Mouse (Mus musculus): Measurements from ENCODE around the gene Erbb4.

Gene Erbb4

GRCm38 (mm10) chr1:69107485-69108158 is at the start of gene Erbb4:
Gene Erbb4 (minus strand): TSS chr1:69108059.
- peak; percentile 45 for DNase-seq (ENCODE audit: extremely low spot score)

DNA sequence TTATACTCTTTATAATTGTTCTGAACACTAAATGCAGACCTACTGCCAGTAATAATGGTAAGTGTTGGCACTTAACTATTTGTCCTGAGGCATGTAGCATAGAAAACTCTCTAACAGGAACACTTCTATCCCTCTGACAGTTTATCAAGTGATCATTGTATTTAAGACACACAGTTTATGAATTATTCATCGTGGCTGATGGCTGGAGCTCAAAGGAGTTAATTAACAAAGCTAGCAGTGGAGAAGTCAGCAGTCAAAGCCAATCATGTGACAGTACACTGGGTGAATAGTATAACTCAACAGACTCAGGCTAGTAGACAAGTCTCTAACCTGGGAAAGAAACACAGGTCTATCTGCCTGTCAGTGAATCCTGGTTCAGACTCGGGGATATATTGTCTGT is 49.5 kb upstream of the Erbb4 start:
- no peak for DNase-seq (ENCODE audit: extremely low spot score)

DNA sequence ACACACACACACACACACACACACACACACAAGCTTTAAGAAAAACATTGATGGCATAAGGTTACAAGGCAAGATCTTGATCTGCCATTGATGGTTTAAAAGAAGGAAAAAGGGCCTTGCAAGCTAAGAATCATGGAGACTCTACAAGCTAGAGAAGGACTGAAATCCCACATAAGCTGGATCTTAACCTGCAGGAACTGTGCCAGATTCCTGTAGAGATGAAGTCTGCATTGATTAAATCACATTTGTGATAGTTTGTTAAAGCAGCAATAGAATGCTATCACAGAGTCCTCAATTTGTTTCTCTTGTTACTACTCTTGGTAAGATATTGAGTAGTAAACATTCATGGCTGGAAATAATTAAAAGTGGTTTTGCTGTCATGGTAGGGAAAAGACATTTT is 33.5 kb upstream of the Erbb4 start:
- no peak for DNase-seq (ENCODE audit: extremely low spot score)

GRCm38 (mm10) chr1:69139519-69139868 is 31.6 kb upstream of the Erbb4 start:
- no peak for DNase-seq (ENCODE audit: extremely low spot score)

- peak; percentile 59 for DNase-seq (ENCODE audit: extremely low spot score)
These were observed 31.1 kb upstream of the Erbb4 start for GRCm38 (mm10) chr1:69138856-69139518.

GRCm38 (mm10) chr1:69124147-69124848 is 16.4 kb upstream of the Erbb4 start:
- DNase-seq (ENCODE audit: extremely low spot score), result no peak

- DNase-seq (ENCODE audit: extremely low spot score), result no peak
These were observed 10.5 kb upstream of the Erbb4 start for GRCm38 (mm10) chr1:69118249-69118938.

- peak; percentile 72 for DNase-seq (ENCODE audit: extremely low spot score)
These were observed 483 bp upstream of the Erbb4 start for GRCm38 (mm10) chr1:69108159-69108925.

- DNase-seq (ENCODE audit: extremely low spot score), result peak; percentile 62
These were observed 860 bp downstream of the Erbb4 start for GRCm38 (mm10) chr1:69106937-69107461.

GRCm38 (mm10) chr1:69106322-69106761 is 1.5 kb downstream of the Erbb4 start:
- DNase-seq (ENCODE audit: extremely low spot score), result peak; percentile 69

GRCm38 (mm10) chr1:69105493-69106321 is 2.2 kb downstream of the Erbb4 start:
- peak; percentile 74 for DNase-seq (ENCODE audit: extremely low spot score)

- no peak for DNase-seq (ENCODE audit: extremely low spot score)
These were observed 2.8 kb downstream of the Erbb4 start for GRCm38 (mm10) chr1:69105096-69105492.

GRCm38 (mm10) chr1:69103211-69103706 is 4.6 kb downstream of the Erbb4 start:
- DNase-seq (ENCODE audit: extremely low spot score), result no peak

GRCm38 (mm10) chr1:69101670-69102069 is 6.2 kb downstream of the Erbb4 start:
- no peak for DNase-seq (ENCODE audit: extremely low spot score)

DNA sequence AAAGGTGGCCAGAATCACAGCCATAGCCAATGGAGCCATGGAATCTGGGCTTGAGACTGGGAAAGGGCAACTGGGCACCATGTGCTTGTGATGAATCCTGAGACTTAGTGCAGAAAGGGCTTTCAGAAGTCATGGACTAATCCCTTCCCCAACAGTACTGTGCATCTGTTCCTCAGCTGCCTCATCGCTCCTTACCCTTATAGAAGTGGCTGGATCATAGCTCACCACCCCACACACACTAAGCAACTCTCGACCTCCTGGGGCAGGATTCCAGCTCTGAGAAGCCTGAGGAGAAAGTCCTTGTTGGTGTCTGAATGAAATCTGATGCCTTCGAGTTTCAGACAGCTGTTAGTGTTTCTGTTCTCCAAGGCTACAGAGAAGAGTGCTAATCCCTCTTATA is 14.8 kb downstream of the Erbb4 start:
- DNase-seq (ENCODE audit: extremely low spot score), result no peak

DNA sequence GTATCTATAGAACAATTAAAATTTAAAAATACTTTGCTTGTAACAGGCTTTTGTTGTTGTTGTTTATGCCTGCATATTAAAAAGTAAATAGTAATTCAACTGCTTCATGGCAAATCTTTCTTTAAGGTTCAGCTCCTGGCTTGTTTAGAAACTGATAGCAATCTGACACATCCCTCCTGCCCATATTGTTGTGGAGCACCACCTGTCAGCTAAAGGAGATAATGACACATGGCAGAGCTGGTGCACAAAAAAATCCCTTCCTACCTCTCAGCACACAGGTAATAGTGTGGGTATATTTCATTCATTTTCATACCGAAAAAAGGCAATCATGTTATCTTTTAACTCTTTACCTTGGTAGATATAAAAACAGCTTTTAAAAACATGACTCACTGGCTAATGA is 18.5 kb downstream of the Erbb4 start:
- DNase-seq (ENCODE audit: extremely low spot score), result no peak

DNA sequence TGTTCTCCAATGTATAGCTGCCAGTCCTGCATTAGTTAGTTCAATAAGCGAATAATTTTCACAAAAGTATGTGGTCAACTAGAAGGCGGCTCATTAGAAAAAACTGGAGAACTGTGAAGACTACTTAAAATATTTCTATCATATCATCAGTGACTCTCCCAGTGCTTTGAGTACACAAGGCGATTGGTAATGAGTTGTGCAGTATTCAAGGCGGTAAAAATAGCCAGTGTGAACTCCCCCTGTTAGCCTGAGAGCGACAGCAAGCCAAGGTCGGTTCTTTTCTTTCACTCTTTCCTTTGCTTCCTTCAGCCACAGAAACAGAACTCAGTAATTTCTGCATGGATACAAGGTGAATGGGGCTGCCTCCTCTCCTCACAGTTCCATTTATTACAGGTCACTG is 22.1 kb downstream of the Erbb4 start:
- no peak for DNase-seq (ENCODE audit: extremely low spot score)

DNA sequence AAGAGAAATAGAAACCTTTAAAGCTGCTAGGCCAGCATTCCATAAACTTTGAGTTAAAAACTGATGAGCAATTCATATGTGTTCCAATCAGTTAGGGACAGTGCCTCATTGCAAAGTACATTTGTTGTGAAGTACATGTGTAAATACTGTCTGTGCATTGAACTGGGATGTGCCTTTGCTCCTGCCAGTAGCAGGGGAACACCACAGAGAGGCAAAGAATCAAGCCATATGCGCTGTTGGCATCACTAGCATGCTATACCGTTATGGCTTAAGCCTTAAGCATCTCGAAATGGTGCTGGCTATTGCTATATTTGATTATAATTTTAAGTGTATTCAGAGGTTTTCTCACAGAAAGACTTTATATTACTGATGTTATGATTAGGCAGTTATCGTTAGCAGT is 58.9 kb downstream of the Erbb4 start:
- no peak for DNase-seq (ENCODE audit: extremely low spot score)

DNA sequence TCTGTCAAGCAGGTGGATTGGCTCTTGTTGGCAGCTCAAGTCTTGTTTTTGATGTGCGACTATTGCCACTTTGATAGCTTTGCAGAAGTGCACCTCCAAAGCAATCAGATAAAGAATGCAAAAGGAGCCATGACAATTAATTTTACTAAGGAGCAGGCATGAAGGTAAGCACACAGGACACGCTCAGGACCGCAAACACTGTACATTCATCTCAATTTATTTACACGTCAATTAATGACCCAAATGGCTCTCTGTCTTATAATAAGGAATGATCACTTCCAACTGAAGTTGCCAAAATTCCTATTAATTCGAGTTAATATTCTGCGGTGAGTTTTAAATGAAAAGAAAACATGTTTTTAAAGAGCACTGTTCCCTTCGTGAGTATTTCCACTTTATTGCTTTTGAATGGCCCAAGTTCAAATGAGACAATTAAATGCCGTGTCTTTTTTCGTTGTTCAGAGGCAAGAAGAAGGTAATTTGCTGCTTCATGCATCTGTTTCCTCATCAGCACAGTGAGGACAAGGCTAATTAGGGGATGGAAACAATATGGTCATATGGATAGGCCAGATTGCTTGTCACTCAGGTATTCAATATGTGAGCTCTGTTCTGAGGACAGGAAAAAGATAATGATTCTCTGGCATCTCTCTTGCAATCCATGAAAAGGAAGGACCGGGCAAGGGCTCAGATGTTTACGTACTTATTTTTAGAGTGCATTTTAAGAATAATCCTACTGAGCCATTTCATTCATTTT is 61.5 kb downstream of the Erbb4 start:
- DNase-seq (ENCODE audit: extremely low spot score), result no peak

DNA sequence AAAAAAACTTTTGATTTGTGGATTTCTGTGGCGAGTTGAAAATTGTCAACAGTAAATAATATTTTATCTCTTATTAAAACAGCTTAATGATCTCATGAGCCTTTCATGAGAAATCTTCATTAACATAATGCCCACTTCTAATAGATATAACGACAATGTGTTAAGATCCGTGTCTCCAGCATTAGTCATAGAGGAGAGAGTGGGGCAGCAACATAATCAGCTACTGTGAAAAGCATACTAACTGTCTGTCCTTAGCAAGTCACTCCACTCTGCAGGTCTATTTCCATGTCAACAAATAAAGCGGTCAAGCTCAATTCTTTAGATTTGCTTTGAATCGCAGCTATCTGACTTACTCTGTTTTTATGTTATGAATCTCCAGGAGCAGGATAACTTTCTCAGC is 80.0 kb downstream of the Erbb4 start:
- no peak for DNase-seq (ENCODE audit: extremely low spot score)
